Mouse (Mus musculus) liver, adult (tissue): ENCODE results near the gene Dock7.

ENCODE experiments used
- GATA4 ChIP-seq: IDR thresholded peaks from 2 replicates; pipeline ENCODE4 v1.6.1; 2014; ENCODE audit warnings: mild to moderate bottlenecking, low read length; ENCODE audit not compliant: insufficient replicate concordance

The Dock7 gene

GRCm38 (mm10) chr4:99120211-99121122 lies at the start of gene Dock7:
Gene Dock7 (minus strand): TSS chr4:99120915.
- peak; percentile 7; the same call in 1 of the 2 replicates for TF ChIP-seq GATA4

GRCm38 (mm10) chr4:99168869-99169268 lies 48.2 kb upstream of the Dock7 start:
- TF ChIP-seq GATA4 = no peak

GRCm38 (mm10) chr4:99163547-99163946 lies 42.8 kb upstream of the Dock7 start:
- TF ChIP-seq GATA4 = no peak

GRCm38 (mm10) chr4:99163001-99163400 lies 42.3 kb upstream of the Dock7 start:
- TF ChIP-seq GATA4 = no peak

GRCm38 (mm10) chr4:99161457-99161971 lies 40.8 kb upstream of the Dock7 start:
- TF ChIP-seq GATA4 = no peak

GRCm38 (mm10) chr4:99160899-99161298 lies 40.2 kb upstream of the Dock7 start:
- no peak for TF ChIP-seq GATA4

- TF ChIP-seq GATA4 = no peak
Measured at GRCm38 (mm10) chr4:99160414-99160813, 39.7 kb upstream of the Dock7 start.

GRCm38 (mm10) chr4:99158495-99158894 lies 37.8 kb upstream of the Dock7 start:
- no peak for TF ChIP-seq GATA4

GRCm38 (mm10) chr4:99156641-99157307 lies 36.1 kb upstream of the Dock7 start:
- no peak for TF ChIP-seq GATA4

GRCm38 (mm10) chr4:99151885-99152558 lies 31.3 kb upstream of the Dock7 start:
- no peak for TF ChIP-seq GATA4

- no peak for TF ChIP-seq GATA4
Measured at GRCm38 (mm10) chr4:99151434-99151833, 30.7 kb upstream of the Dock7 start.

- TF ChIP-seq GATA4 = no peak
Measured at GRCm38 (mm10) chr4:99143323-99143722, 22.6 kb upstream of the Dock7 start.

GRCm38 (mm10) chr4:99141578-99141977 lies 20.9 kb upstream of the Dock7 start:
- TF ChIP-seq GATA4 = no peak

GRCm38 (mm10) chr4:99141171-99141570 lies 20.5 kb upstream of the Dock7 start:
- TF ChIP-seq GATA4 = no peak

GRCm38 (mm10) chr4:99137986-99138641 lies 17.4 kb upstream of the Dock7 start:
- no peak for TF ChIP-seq GATA4
